Mouse (Mus musculus) right cerebral cortex, postnatal 14 days (tissue): Measurements from ENCODE around the gene Sorcs2.
A peak's percentile ranks its signal among the peaks of the same experiment; 100 is the strongest.
"Not testable (repeated sequence)": the region's sequence is repeated elsewhere in the genome, so short reads cannot be mapped to it uniquely, and the experiment has no call there.

Experiments
- DNase-seq: peaks from one replicate; pipeline ENCODE4 v3.0.0; 2022

Gene Sorcs2

GRCm38 (mm10) chr5:36297246-36297645 is 100.7 kb downstream of the Sorcs2 start:
- no peak for DNase-seq

DNA sequence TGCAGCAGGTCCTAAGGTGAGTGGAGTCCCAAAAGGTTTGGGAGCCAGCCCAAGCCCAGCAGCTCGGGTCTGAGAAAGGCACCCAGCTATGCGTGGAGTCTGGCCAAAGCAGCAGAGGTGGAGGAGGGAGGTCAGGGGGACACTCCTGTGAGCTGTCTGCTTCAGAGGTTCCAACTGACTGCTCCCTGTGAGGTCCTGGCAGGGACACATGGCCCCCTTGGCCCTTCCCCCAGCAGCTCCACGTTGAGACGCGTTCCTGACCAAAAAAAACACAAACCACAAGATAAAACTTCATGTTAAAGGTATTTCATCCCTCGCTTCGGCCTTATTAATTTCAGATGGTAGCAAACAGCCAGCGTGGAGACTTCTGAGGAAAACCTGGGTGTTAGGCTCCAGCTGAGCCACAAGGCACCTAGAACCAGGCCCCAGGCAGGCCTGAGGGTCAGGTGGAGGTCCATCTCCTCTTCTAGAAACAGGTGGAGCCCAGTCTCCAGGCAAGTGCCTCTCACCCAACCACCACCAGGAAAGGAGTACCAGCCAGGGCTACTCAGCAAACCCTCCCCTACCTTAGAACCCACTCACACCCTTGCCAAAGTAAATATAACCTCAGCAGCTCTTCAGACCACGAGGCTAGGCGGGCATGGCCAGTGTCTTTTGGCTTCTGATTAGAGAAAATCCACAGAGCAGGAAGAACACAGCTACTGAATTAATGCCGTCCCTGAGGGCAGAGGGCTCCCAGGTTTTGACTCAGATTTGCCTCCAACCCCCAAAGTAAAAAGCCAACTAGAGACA is 104.6 kb downstream of the Sorcs2 start:
- DNase-seq, result no peak

- no peak for DNase-seq
Measured at GRCm38 (mm10) chr5:36292321-36292720, 105.6 kb downstream of the Sorcs2 start.

DNA sequence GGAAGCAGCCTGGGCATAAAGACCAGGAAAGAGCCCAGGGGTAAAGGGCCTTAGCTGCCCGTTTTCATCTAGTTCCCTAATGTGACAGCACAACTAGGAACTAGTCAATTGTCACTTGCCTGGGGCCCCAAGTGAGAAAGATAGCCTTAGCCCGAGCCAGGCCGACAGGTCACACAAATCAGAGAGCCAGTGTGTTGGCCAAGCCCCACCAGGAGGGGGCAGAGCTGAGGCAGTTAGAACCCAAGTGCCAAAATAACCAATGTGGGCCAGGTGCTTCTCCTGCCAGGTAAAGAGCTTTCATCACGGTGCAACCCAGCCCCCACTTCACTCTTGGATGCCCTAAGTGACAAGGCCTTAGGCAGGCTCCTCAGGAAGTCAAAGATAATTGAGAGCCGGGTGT is 106.7 kb downstream of the Sorcs2 start:
- DNase-seq, result no peak

- peak; percentile 20 for DNase-seq
Measured at GRCm38 (mm10) chr5:36285405-36285804, 112.5 kb downstream of the Sorcs2 start.

DNA sequence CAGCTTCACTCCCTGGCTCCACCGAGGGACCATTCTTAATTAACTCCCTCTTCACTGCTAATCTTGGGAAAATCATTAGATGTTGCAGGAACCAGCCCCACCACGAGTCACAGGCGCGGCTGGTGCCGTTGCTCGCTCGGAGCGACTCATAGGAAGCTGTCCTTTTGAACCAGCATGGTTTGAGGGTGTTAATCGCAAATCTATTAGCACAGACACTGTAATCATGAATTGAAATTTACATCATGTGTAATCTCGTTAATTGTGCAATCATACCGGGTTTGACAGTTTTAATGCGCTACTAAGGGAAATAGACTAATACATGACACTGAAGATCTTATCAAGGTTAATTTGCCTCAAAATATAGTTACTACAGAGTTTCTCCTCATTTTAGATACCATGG is 118.0 kb downstream of the Sorcs2 start:
- no peak for DNase-seq

DNA sequence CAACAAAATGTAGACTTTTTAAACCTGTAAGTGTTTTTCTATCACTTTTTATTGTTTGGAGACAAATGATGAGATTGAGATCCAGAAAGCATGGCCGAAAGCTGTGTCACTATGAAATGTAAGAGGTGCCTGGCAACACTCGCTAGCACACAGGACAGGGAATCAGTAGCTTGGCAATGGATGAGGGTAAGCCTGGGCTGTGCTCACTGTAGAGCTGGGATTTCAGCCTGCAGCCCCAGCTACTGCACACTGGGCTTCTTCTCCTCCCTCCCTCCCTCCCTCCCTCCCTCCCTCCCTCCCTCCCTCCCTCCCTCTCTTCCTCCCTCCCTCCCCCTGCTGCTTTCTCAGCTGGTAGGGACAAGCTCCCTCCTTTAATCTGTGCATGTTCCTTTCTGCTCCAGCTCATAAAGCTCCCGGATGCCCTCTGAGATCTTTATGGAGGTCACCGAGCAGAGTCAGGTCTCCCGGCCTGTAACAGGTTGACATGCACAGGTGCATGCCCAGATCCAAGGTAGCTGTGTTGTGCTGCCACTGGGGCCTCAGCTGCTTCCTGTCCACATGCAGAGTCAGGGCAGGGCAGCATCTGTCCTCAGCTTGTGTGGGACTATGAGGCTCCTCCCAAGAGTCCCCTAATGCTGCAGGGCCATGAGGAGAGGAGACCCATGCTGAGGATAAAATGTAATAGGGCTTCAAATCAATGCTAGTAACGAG is 123.1 kb downstream of the Sorcs2 start:
- DNase-seq, result no peak

DNA sequence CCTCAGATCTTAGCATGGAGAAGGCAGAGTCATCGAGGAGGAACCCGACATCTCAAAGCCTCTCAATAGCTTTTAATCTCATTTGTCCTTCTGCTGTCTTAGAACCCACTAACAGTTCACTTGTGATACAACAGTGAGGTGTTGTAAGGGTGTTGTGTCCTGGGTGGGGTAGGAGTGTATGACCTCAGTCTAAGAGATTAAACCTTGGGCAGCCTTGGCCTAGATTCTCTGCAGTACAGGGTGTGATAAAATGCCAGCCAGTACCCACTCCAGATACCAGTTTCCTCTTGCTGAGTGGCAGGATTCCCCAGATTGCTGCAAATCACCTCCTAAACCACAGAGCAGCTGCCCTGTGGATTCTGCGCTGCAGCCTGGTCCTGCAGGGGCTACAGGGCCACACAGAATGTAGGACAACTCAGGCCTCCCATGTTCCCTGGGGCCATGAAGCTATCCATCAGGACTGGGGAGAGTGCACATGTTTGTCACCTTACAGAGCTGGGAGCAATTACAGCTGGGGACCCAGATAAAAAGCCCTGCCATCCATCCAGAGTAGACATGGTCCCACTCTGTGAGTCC is 130.7 kb downstream of the Sorcs2 start:
- DNase-seq, result no peak

DNA sequence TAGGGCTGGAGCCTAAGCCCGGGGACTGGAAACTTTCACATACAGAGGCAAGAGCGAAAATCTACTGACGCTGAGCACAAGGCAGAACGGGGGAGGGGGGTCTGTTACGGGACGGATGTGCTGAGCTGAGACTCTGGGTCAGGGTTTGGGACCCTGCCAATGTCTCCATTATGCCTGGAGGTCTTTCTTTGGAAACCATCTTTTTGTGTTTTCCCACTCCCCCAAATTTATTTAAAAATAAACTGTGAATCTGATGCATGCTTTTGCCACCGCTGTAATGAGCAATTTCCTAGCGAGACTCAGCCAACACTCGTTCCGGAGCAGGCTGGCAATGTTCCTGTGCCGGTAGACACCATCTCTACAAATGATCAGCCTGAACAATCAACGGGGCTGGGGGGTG is 137.1 kb downstream of the Sorcs2 start:
- peak; percentile 48 for DNase-seq

DNA sequence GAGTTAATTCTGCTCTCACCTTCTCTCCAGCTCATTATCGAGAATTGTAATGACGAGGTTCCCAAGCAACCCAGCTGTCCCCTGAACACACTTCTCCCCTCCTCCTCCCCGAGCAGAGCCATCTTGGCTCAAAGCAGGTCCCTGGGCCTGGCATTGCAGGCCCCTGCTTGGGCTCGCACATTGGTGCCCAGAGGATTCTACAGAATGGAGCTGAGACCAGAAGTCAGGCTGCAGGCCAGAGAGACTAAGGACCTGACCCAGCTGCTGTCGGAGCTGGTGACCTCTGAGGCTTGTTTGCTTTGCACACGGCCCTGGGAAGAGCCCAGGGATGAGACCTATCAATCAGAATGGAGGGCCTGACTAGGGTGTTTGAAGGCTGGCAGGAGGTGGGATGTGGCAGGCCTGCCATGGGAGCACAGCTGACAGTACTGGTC is 138.2 kb downstream of the Sorcs2 start:
- DNase-seq, result no peak

- no peak for DNase-seq
Measured at GRCm38 (mm10) chr5:36258387-36259181, 139.4 kb downstream of the Sorcs2 start.

DNA sequence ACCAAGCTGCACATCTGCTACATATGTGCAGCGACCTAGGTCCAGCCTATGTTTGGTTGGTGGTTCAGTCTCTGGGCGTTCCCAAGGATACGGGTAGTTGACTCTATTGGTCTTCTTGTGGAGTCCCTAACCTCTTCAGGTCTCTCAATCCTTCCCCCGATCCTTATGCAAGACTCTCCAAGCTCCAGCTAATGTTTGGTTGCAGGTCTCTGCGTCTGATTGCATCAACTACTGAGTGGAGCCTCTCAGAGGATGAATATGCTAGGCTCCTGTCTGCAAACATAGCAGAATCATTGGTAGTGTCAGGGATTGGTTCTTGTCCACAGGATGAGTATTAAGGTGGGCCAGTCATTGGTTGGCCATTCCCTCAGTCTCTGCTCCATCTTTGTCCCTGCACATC is 140.9 kb downstream of the Sorcs2 start:
- DNase-seq, result no peak

DNA sequence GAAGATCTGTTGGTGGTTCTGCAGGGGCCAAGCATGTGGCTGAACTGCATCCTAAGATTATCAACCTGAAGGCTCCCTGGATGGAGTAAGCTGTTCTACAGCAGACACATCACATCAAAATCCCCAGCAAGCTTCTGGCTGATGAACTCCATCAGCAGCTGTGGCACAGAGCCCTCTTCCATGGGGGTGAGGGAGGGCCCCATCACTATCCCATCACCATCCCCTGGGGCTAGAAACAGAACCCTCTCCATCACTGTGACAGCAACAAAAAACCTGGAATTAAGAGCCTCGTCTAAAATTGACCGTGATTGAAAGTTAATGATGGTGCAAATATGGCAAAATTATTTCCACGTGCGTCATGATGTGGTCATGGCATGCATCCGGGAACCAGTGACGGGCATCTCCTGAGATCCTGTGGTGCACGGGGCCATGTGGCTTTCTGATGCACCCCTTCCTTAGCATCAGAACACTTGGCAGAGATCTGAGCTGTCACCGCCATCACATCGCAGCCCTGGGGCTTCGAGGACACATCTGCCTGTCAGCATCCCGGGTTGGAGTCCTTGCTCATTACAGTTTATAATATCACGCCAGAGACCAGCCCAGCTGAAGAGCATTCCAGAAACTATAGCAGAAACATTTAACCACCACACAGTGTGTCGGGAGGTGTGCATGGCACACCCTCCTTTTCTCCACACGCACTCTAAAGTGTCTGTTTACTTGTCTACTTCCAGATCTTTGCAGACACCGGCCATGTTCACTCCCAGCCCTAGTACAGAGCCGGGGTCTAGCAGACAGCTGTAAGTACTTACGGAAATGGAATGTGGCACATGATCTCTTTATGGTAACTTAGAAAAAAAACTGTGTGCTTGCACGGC is 143.1 kb downstream of the Sorcs2 start:
- DNase-seq, result no peak

DNA sequence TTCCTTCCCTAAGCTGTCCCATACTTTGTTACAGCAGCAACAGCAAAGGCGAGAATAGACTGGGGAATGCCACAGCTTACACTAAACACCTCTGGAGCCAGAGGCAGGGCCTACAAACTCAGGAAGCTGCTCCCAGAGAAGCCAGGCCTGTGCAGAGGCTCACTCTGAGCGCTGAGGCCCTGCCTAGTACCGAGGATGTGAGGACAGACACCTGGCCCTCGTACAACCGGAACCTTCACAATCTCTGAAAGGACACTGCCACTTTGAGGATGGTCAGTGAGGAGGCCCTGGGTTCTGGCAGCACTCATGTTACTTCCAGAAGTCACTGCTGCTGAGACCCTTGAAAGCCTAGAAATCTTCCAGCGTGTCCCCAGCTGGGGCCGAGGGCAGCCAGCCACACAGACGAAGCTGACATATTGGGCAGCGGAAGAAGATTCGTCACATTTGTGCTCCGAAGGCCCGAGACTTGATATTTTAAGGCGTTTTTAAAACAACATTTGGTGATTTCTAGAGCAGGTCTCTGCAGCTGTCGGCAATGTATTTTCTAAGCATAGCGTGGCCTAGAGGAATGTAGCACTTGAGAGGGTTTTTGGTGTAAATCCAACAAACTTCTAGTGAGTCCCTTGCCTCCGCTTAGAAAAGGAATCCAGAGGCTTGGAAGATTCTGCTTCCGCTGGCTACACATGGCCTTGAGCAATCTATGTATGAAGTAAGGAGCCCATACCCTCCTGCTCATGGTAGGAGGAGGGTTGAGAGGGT is 145.0 kb downstream of the Sorcs2 start:
- no peak for DNase-seq

DNA sequence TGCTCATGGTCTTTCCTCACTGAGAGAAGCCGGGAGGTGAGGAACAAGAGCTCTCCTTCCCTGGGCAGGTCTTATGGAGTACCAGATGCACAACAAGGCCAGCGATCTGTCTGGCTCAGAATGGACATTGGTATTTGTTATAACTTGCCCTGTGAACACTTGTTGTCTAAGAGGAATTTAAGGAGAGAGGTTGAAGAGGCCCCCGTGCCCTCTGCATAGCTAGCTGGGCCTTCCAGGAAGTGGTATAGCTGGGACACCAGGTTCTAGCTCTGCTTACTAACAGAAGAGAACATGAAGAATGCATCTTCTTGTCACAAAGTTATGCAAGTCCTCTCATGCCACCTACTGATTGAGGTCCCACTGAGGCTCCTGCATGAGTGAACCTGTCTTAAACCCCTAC is 149.9 kb downstream of the Sorcs2 start:
- no peak for DNase-seq

- DNase-seq, result not testable (repeated sequence)
Measured at GRCm38 (mm10) chr5:36237526-36237925, 160.4 kb downstream of the Sorcs2 start.

- no peak for DNase-seq
Measured at GRCm38 (mm10) chr5:36230301-36230780, 167.6 kb downstream of the Sorcs2 start.

GRCm38 (mm10) chr5:36228405-36229370 is 169.3 kb downstream of the Sorcs2 start:
- no peak for DNase-seq

DNA sequence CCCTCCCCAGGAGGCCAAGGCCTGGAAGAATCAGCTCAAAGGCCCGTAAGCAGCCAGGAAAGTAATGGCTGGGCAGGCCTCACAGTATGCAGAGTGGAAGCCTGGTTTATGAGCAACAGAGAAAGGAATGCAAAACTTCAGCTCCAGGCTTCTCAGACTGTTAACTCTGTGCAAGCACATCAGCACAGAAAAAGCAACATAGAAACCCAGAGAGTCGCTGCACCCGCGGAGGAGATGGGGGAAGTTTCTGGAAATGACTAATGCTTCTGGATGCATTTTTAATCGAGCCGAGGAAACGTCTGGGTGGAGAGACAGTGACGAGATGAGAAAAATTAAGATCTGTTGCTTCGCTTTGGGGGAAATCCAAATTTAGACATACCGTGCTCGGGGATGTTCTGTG is 171.6 kb downstream of the Sorcs2 start:
- DNase-seq, result no peak

DNA sequence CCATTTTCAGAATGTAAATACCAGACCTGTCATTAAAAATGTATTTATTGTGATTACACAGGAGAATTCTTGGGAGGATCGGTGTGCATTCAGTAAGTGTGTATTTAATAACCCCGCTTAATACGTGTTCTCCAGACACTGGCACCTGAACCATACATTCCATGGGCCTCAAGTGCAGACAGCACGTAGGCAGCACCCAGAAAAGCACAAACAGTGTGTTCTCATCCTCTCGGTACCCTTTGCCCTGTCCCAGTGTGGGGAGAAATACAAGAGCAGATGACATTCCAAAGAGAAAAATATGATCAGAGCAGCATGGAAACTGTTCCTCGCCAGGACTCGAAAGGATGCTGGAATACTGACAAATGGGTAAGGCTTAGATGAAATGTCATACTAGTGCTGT is 172.1 kb downstream of the Sorcs2 start:
- no peak for DNase-seq
